Mouse (Mus musculus): ENCODE measurements around the gene Kif26a.

DNA sequence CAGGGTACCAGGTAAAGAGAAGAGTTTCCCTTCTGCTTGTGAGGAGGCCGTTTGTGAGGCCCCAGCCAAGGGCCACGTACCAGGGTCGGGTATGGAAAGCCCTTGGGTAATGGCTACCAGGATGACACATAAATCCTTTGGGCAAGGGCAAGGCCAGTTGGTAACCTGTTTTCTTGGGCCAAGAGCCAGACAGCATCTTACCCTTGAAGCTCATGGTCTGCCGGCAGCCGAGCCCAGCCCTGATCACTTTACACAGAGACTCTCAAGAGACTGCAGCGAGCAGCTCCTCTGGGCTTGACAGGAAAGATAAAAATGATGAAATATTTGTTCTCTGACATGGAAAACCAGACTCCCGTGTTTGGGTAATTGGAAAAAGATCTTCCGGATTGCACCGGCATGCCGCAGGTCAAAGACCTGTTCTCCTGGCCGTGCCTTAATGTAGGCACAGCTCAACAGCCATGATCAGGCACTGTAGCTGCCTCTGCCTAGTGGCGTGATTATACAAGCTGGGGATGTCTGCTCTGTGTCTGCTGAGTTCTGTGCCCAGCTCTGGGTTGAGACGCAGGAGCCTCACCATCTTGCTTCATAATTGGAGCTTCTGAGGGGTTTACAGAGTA lies 77.8 kb downstream of the Kif26a start:
- TF ChIP-seq POLR2A (IDR thresholded peaks at IDR 0.05; ENCODE audit: borderline replicate concordance, extremely low read depth, low read depth, low read length) (no peak), CTCF (IDR thresholded peaks at IDR 0.05; ENCODE audit: insufficient read depth, low read length) (no peak)

All from lung, adult 2 months (tissue).